Mouse (Mus musculus): Measurements from ENCODE around the gene Otp. TPM values are rescaled to one million over a fixed set of nuclear protein-coding genes. Genes with fewer than 3 reads are reported as not detected.
A peak's percentile ranks its signal among the peaks of the same experiment; 100 is the strongest.

Gene Otp
- polyA plus RNA-seq, 1 experiment from 2014 or later: not detected

DNA sequence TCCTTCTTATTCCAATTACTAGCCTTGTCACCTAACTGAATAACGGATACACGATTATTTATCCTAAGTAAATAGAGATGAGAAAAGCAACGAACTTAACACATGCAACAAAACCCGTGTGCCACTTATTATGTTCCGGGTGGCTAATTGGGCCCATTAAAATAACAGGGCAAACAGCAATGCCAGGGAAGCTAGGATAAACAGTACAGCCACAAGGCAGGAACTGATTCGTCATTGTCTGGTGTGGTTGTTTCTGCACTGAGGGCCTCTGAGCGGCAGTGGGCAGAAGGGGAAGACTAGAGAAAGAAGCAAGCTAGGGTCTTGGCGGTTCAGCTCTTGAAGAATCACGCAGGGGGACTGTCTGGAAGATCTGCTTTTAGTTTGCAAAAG, 5.3 kb upstream of the Otp start:
- WGBS (ENCODE audit: insufficient replicate concordance): 5% methylated on average over 9 of the region's 9 CpGs
- Histone ChIP-seq H3K27ac (ENCODE audit: low read depth, low read length) (no peak overlapping the region), H3K9ac (ENCODE audit: low read depth, low read length) (no peak overlapping the region), H3K4me3 (ENCODE audit: low read depth, low read length) (no peak overlapping the region), H3K36me3 (ENCODE audit: control insufficient read depth, insufficient read depth, low read length) (no peaks in the 10 kb centered on the region), H3K4me2 (no peak overlapping the region), H3K27me3 (ENCODE audit: control insufficient read depth, insufficient read depth, low read length) (peaks cover 88% of the 10 kb centered on the region), H3K9me3 (replicated peaks; ENCODE audit: control insufficient read depth, low read length) (no peaks in the 10 kb centered on the region), H3K4me1 (ENCODE audit: control insufficient read depth, insufficient read depth, low read length) (peaks cover 9% of the 10 kb centered on the region; the same call in 1 of the 2 replicates)
- ATAC-seq (replicated peaks; ENCODE audit: insufficient number of reproducible peaks, low FRiP score, low TSS enrichment): no peak

DNA sequence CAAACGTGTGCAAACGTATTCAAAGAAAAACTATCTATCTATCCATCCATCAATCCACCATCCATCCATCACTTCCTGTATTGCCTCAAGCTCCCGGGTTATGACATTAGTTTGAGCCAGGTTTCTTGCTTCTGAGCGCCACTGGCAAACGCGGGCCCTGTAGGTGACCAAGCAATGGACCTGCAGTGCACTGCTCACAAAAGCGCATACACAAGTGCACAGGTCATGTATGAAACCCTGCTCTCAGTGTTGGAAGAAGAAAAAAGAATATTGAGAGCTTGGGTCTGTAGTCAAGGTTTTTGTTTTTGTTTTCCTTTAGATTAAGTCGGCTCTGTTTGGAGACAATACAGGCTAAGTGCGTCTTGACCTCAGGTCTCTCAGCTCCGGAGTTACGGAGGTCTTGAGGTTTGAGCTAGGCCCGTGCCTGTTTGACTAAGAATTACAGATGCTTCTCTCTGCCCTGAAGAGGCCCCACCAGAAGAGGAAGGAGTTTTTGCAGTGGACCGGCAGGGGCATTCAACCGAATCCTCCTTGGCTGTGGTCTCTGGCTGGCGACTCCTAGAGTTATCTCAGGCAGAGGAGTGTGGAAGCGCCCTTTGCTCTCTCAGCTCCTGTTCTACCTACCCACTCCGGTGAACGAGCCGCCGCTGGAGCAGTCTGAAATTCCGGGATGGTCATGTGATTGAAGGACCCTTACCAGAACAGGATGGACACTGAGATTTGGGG, 4.8 kb upstream of the Otp start:
- ATAC-seq (replicated peaks; ENCODE audit: insufficient number of reproducible peaks, low FRiP score, low TSS enrichment): no peak
- Histone ChIP-seq H3K27me3 (ENCODE audit: control insufficient read depth, insufficient read depth, low read length) (peaks cover 91% of the 10 kb centered on the region), H3K4me3 (ENCODE audit: low read depth, low read length) (no peak overlapping the region), H3K4me2 (no peak overlapping the region), H3K9ac (ENCODE audit: low read depth, low read length) (no peak overlapping the region), H3K9me3 (replicated peaks; ENCODE audit: control insufficient read depth, low read length) (no peaks in the 10 kb centered on the region), H3K4me1 (ENCODE audit: control insufficient read depth, insufficient read depth, low read length) (peaks cover 9% of the 10 kb centered on the region; the same call in 1 of the 2 replicates), H3K27ac (ENCODE audit: low read depth, low read length) (no peak overlapping the region), H3K36me3 (ENCODE audit: control insufficient read depth, insufficient read depth, low read length) (no peaks in the 10 kb centered on the region)
- WGBS (ENCODE audit: insufficient replicate concordance): under 1% methylated on average over 21 of the region's 21 CpGs

DNA sequence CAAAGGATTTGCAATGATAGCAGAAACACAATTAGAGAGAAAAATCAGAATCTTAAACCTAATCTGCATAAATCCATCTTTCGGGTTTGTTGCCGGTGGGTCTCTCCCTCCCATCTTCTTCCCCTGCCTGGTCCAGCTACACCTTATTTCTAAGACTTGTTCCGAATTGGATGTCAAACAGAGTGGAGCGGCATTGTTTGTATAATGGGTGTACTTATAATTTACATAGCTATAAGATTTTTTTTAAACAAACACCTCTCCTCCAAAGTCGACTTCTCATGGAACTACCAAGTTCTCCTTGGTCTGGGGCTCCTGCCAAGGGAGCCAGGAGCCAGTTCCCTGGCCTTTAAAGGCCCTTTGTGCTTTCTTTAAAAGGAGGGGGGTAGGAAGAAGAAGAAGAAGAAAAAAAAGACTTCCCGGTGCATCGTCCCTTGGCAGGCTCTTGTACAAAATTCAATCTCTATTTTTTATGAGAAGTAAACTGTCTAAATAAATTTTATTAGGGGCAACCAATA, 3.5 kb upstream of the Otp start:
- no peaks in the 10 kb centered on the region for H3K9me3 ChIP-seq (replicated peaks; ENCODE audit: control insufficient read depth, low read length)
- ATAC-seq (replicated peaks; ENCODE audit: insufficient number of reproducible peaks, low FRiP score, low TSS enrichment): no peak
- under 1% methylated on average over 7 of the region's 7 CpGs for WGBS (ENCODE audit: insufficient replicate concordance)

DNA sequence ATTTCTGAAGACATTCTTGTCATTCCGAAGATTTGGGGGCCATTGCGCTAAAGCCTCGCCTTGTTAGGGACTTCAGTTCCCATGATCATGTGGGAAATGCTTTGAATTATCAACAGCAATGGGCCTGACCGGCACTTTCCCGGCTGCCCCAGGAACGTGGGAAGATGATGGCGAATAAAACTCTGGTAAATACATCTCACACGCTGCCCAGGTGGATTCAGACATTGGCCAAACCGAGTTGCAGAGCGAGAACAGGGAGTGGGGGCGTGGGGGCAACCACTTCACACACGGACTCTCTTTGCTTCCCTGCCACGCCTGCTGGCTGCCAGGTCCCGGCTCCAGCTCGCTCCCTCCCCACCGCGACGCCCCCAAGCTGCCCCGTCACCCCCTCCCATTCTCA, 3.0 kb upstream of the Otp start:
- no peak for ATAC-seq (replicated peaks; ENCODE audit: insufficient number of reproducible peaks, low FRiP score, low TSS enrichment)
- H3K4me1 ChIP-seq (ENCODE audit: control insufficient read depth, insufficient read depth, low read length): peaks cover 9% of the 10 kb centered on the region; the same call in 1 of the 2 replicates
- no peak overlapping the region for H3K4me2 ChIP-seq
- no peak overlapping the region for H3K9ac ChIP-seq (ENCODE audit: low read depth, low read length)
- no peaks in the 10 kb centered on the region for H3K9me3 ChIP-seq (replicated peaks; ENCODE audit: control insufficient read depth, low read length)
- H3K4me3 ChIP-seq (ENCODE audit: low read depth, low read length): no peak overlapping the region
- H3K27me3 ChIP-seq (ENCODE audit: control insufficient read depth, insufficient read depth, low read length): peaks cover 91% of the 10 kb centered on the region
- under 1% methylated on average over 19 of the region's 19 CpGs for WGBS (ENCODE audit: insufficient replicate concordance)
- no peak overlapping the region for H3K27ac ChIP-seq (ENCODE audit: low read depth, low read length)
- H3K36me3 ChIP-seq (ENCODE audit: control insufficient read depth, insufficient read depth, low read length): no peaks in the 10 kb centered on the region

More for the DNA sequence above, 3.5 kb upstream of the Otp start:
- Histone ChIP-seq H3K9ac (ENCODE audit: low read depth, low read length) (no peak overlapping the region), H3K4me3 (ENCODE audit: low read depth, low read length) (no peak overlapping the region), H3K4me2 (no peak overlapping the region), H3K4me1 (ENCODE audit: control insufficient read depth, insufficient read depth, low read length) (peaks cover 9% of the 10 kb centered on the region; the same call in 1 of the 2 replicates), H3K36me3 (ENCODE audit: control insufficient read depth, insufficient read depth, low read length) (no peaks in the 10 kb centered on the region), H3K27ac (ENCODE audit: low read depth, low read length) (no peak overlapping the region), H3K27me3 (ENCODE audit: control insufficient read depth, insufficient read depth, low read length) (peaks cover 91% of the 10 kb centered on the region)

DNA sequence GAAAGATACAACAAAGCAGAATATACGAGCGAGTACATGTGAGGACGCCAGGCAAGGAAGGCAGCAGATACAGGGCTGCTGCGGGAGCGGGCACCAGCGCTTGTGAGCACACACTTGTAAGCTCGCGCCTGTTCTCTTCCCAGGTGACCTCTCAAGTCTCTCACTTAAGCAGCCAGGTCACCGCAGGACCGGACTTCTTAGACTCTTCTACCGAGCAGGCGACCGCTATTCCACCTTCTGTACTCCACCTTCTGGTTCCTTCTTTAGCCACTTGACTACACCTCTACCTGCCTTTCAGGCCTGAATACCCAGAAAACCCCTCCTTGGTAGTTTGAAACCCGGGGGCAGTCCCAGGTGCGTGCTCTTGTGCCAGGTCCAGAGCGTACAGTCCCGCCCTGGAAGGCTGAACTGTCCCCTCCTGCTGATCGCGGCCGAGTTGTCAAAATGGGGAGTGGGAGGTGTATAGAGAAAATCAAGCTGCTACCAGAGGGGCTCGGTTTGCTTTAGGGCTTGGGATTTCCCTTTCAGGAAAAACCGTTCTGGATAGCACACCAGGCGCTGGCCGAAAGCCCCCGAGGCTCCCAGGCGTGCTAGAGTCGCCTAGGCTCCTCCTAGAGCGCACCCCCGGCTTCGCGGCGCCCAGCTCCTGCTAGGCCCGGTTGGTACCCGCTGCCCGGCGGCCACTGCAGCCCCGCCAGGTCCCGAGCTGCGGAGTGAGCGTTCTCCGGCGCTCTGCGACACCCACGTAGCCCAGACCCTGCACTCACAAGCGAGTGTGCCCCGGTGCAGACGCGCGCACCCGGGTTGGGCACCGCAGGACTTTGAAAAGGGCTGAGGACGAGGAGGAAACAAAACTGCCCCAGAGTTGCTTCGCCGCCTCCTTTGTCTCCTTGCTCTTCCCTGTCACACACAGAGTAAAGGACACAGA, 2.0 kb upstream of the Otp start:
- no peak overlapping the region for H3K27ac ChIP-seq (ENCODE audit: low read depth, low read length)
- H3K27me3 ChIP-seq (ENCODE audit: control insufficient read depth, insufficient read depth, low read length): peaks cover 88% of the 10 kb centered on the region
- no peaks in the 10 kb centered on the region for H3K36me3 ChIP-seq (ENCODE audit: control insufficient read depth, insufficient read depth, low read length)
- H3K9ac ChIP-seq (ENCODE audit: low read depth, low read length): no peak overlapping the region
- peak overlapping the region; percentile 40 for H3K4me2 ChIP-seq
- H3K4me1 ChIP-seq (ENCODE audit: control insufficient read depth, insufficient read depth, low read length): peaks cover 8% of the 10 kb centered on the region; the same call in 1 of the 2 replicates
- ATAC-seq (replicated peaks; ENCODE audit: insufficient number of reproducible peaks, low FRiP score, low TSS enrichment): no peak
- H3K4me3 ChIP-seq (ENCODE audit: low read depth, low read length): peak overlapping the region; percentile 22; the same call in 1 of the 2 replicates
- H3K9me3 ChIP-seq (replicated peaks; ENCODE audit: control insufficient read depth, low read length): no peaks in the 10 kb centered on the region
- under 1% methylated on average over 54 of the region's 54 CpGs for WGBS (ENCODE audit: insufficient replicate concordance)

DNA sequence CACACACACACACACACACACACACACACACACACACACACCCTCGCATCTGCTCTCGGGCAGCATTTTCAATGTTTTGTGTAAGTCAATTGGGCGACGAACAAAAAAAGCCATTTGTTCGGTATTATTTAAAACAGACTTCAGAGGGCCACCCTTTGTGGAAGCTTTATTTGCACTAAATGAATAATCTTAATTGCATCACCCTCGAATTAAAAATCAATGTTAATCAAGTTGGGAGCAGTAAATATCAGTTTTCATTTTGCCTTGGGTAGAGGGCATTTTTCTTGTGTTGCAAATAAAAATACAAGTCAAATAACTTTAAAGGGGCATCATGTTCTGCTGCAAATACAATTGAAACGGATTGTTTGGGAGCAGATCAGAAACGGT, 1.4 kb upstream of the Otp start:
- no peak overlapping the region; the same call in 1 of the 2 replicates for H3K4me2 ChIP-seq

DNA sequence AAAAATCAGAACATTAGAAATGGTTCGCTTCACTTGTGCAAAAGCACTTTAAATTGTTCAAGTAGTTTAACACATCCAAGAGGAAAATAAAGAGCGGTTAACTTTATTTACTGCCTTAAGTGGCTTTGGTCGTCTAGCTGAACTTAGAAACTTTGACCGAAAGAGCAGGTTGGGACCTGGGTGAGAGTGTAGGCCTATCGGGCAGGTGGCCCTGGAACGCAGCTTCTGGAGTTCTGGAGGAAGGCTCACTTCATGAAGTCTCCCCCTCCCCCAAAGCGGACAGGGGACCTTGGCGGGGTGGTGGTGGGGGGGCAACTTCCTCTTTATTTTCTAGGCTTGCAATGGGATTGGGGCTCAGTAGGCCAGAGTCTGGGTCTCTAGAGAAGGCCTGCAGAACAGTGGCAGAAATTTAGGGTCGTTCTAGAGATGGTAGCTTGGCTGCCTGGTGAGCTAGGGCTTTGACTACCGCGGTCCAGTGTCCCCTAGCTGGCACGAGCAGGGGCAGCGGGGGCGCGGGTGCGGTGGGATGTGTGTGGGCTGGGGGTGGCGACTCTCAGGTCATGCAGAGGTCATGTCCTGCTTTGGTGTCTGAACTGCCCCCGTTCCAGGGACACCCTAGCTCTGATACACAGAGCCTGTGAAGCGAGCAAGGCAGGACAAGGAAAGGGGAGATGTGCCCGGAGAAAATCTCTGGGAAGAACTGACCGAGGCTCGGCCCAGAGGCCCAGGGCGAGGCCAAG, 576 bp upstream of the Otp start:
- Histone ChIP-seq H3K9ac (ENCODE audit: low read depth, low read length) (no peak overlapping the region), H3K27ac (ENCODE audit: low read depth, low read length) (no peak overlapping the region), H3K4me1 (ENCODE audit: control insufficient read depth, insufficient read depth, low read length) (peaks cover 5% of the 10 kb centered on the region; the same call in 1 of the 2 replicates), H3K9me3 (replicated peaks; ENCODE audit: control insufficient read depth, low read length) (no peaks in the 10 kb centered on the region), H3K36me3 (ENCODE audit: control insufficient read depth, insufficient read depth, low read length) (no peaks in the 10 kb centered on the region), H3K4me2 (peak overlapping the region; percentile 27), H3K27me3 (ENCODE audit: control insufficient read depth, insufficient read depth, low read length) (peaks cover 79% of the 10 kb centered on the region), H3K4me3 (ENCODE audit: low read depth, low read length) (0 out of 2 replicates have a peak overlapping the region, but pooled peaks have one; percentile 8)
- 1% methylated on average over 23 of the region's 23 CpGs for WGBS (ENCODE audit: insufficient replicate concordance)
- no peak for ATAC-seq (replicated peaks; ENCODE audit: insufficient number of reproducible peaks, low FRiP score, low TSS enrichment)

More for the DNA sequence above, 1.4 kb upstream of the Otp start:
- Histone ChIP-seq H3K4me3 (ENCODE audit: low read depth, low read length) (no peak overlapping the region), H3K4me1 (ENCODE audit: control insufficient read depth, insufficient read depth, low read length) (peaks cover 5% of the 10 kb centered on the region; the same call in 1 of the 2 replicates), H3K9me3 (replicated peaks; ENCODE audit: control insufficient read depth, low read length) (no peaks in the 10 kb centered on the region), H3K27ac (ENCODE audit: low read depth, low read length) (no peak overlapping the region), H3K9ac (ENCODE audit: low read depth, low read length) (no peak overlapping the region), H3K27me3 (ENCODE audit: control insufficient read depth, insufficient read depth, low read length) (peaks cover 83% of the 10 kb centered on the region), H3K36me3 (ENCODE audit: control insufficient read depth, insufficient read depth, low read length) (no peaks in the 10 kb centered on the region)
- ATAC-seq (replicated peaks; ENCODE audit: insufficient number of reproducible peaks, low FRiP score, low TSS enrichment): no peak
- WGBS (ENCODE audit: insufficient replicate concordance): 3% methylated on average over 8 of the region's 8 CpGs
